Mouse (Mus musculus): ENCODE data around the gene Gm42688. TPM values are rescaled to one million over a fixed set of nuclear protein-coding genes. Genes with fewer than 3 reads are reported as not detected.
A peak's percentile ranks its signal among the peaks of the same experiment; 100 is the strongest.

The Gm42688 gene
- polyA plus RNA-seq, 1 experiment from 2014 or later: 1.6 TPM

- 90% methylated on average over 11 of the region's 13 CpGs for WGBS (ENCODE audit: missing documents)
- H3K27ac ChIP-seq: no peak overlapping the region
- H3K4me3 ChIP-seq (ENCODE audit: inconsistent target): no peak overlapping the region
- no peaks in the 10 kb centered on the region for H3K36me3 ChIP-seq (ENCODE audit: inconsistent target)
- H3K79me2 ChIP-seq (ENCODE audit: inconsistent target): peaks cover 24% of the 10 kb centered on the region; the same call in 1 of the 2 replicates
These were observed 16.2 kb downstream of the Gm42688 start for GRCm38 (mm10) chr6:83117616-83118015.

- Histone ChIP-seq H3K79me2 (ENCODE audit: inconsistent target) (peaks cover 24% of the 10 kb centered on the region; the same call in 1 of the 2 replicates), H3K4me3 (ENCODE audit: inconsistent target) (no peak overlapping the region), H3K27ac (no peak overlapping the region), H3K36me3 (ENCODE audit: inconsistent target) (no peaks in the 10 kb centered on the region)
- WGBS (ENCODE audit: missing documents): 92% methylated on average over 11 of the region's 11 CpGs
These were observed 17.0 kb downstream of the Gm42688 start for GRCm38 (mm10) chr6:83118369-83118768.

DNA sequence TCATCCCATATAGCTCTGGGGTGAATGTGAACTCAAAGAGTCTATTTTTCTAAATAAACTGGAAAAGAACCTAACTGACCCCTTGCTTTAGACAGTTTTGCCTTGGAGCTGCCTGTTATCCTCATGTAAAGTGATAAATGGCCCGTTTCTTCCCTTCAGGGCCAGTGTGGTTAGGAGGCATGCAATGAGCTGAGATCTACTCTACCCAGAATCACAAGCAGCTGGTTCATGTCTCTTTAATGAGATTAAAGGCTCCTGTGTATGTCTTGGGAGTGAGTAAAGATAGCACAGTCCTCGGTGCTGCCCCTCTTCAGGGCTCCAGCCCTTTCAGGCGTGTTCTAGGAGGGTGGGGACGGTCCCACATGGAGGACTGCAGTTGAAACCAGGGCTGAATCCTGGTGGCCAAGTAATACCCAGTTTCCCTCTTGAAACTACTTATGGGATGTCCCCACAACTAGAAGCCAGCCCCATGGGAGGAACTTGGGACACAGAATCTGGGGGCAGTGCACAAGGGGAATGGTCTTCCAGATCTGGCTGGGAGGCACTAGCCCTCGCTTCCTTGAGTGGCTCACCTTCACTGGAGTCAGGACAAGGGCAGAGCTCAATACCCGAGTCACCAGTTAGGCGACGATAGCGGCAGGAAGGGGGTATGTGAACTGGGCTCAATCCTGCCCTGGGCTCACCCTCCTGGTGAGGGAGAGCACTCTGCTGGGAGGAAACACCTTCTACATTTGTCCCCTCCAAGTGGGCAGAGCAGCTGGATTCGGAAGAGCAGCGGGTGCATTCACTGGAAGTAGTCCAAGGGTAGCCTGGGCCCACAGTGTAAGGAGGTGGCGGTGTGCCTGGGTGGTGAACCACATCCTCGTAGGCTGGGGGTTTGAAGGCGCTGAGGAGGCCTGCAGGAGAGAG, 17.7 kb downstream of the Gm42688 start:
- H3K79me2 ChIP-seq (ENCODE audit: inconsistent target): peaks cover 18% of the 10 kb centered on the region; the same call in 1 of the 2 replicates
- 43% methylated on average over 14 of the region's 14 CpGs for WGBS (ENCODE audit: missing documents)
- H3K27ac ChIP-seq: no peak overlapping the region
- no peaks in the 10 kb centered on the region for H3K36me3 ChIP-seq (ENCODE audit: inconsistent target)
- no peak overlapping the region for H3K4me3 ChIP-seq (ENCODE audit: inconsistent target)

- Histone ChIP-seq H3K79me2 (ENCODE audit: inconsistent target) (peaks cover 19% of the 10 kb centered on the region; the same call in 1 of the 2 replicates), H3K4me3 (ENCODE audit: inconsistent target) (no peak overlapping the region), H3K27ac (no peak overlapping the region), H3K36me3 (ENCODE audit: inconsistent target) (no peaks in the 10 kb centered on the region)
- 31% methylated on average over 7 of the region's 7 CpGs for WGBS (ENCODE audit: missing documents)
These were observed 18.3 kb downstream of the Gm42688 start for GRCm38 (mm10) chr6:83119734-83120051.

- Histone ChIP-seq H3K36me3 (ENCODE audit: inconsistent target) (no peaks in the 10 kb centered on the region), H3K4me3 (ENCODE audit: inconsistent target) (peak within 1 kb of the TSS; percentile 54), H3K79me2 (ENCODE audit: inconsistent target) (peaks cover 10% of the 10 kb centered on the region; the same call in 1 of the 2 replicates), H3K27ac (peak within 1 kb of the TSS; percentile 27)
- WGBS (ENCODE audit: missing documents): under 1% methylated on average over 38 of the region's 38 CpGs
These were observed 19.8 kb downstream of the Gm42688 start, which contains the start of gene Wbp1 for GRCm38 (mm10) chr6:83120930-83121862. Gene Wbp1, minus strand, starts transcription at chr6:83121559.

DNA sequence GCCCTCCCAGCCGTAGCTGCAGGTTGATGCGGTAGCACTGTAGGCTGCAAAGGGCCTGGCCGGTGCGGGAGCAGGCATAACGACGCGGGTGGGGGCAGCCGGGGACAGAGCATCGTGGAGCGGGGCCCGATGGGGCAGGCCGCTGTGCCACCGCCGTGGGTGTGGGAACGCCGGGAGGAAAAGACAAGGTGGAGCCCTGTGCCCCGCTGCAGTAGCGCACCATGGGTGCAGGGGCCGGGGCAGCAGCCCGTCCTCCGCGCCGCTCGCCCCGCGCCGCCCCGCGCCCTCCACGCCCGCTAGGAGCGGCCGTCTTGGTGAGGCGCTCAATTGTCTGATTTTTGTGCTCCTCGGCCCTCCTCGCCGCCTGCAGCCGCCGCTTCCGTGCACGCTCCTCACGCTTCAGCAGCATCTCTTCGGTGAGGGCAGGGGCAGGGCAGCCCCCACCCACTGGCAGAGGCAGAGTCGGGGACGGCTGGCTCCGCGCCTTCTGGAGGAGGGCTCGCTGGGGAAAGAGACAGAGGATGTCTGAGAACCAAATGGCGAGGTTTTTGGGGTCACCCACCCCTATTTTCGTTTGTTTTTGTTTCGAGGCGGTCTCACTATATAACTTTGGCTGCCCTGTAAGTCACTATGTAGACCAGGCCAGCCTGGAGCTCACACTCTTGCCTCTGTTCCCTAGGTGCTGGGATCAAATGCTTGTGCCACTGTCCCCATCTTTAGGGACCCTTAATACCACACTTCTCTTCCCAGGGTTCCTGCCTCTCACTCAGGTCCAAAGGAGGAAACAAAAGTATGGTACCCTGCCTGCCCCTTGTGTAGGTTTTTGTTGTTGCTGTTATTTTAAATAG, 20.7 kb downstream of the Gm42688 start:
- peak overlapping the region; percentile 31 for H3K4me3 ChIP-seq (ENCODE audit: inconsistent target)
- H3K79me2 ChIP-seq (ENCODE audit: inconsistent target): peaks cover 8% of the 10 kb centered on the region; the same call in 1 of the 2 replicates
- no peaks in the 10 kb centered on the region for H3K36me3 ChIP-seq (ENCODE audit: inconsistent target)
- no peak overlapping the region for H3K27ac ChIP-seq
- WGBS (ENCODE audit: missing documents): 7% methylated on average over 50 of the region's 52 CpGs

GRCm38 (mm10) chr6:83122961-83123360, 21.5 kb downstream of the Gm42688 start:
- no peak overlapping the region for H3K4me3 ChIP-seq (ENCODE audit: inconsistent target)
- H3K36me3 ChIP-seq (ENCODE audit: inconsistent target): no peaks in the 10 kb centered on the region
- peaks cover 8% of the 10 kb centered on the region; the same call in 1 of the 2 replicates for H3K79me2 ChIP-seq (ENCODE audit: inconsistent target)
- 99% methylated on average over 5 of the region's 5 CpGs for WGBS (ENCODE audit: missing documents)
- no peak overlapping the region for H3K27ac ChIP-seq

- Histone ChIP-seq H3K4me3 (ENCODE audit: inconsistent target) (peak overlapping the region; percentile 97), H3K36me3 (ENCODE audit: inconsistent target) (no peaks in the 10 kb centered on the region), H3K27ac (peak overlapping the region; percentile 51), H3K79me2 (ENCODE audit: inconsistent target) (peaks cover 8% of the 10 kb centered on the region; the same call in 1 of the 2 replicates)
- WGBS (ENCODE audit: missing documents): under 1% methylated on average over 30 of the region's 30 CpGs
These were observed 23.5 kb downstream of the Gm42688 start for GRCm38 (mm10) chr6:83124851-83125312.

GRCm38 (mm10) chr6:83125331-83125730, 23.9 kb downstream of the Gm42688 start, which contains the start of gene Ino80b:
Gene Ino80b, minus strand, starts transcription at chr6:83125431.
- H3K27ac ChIP-seq: peak within 1 kb of the TSS; percentile 51

DNA sequence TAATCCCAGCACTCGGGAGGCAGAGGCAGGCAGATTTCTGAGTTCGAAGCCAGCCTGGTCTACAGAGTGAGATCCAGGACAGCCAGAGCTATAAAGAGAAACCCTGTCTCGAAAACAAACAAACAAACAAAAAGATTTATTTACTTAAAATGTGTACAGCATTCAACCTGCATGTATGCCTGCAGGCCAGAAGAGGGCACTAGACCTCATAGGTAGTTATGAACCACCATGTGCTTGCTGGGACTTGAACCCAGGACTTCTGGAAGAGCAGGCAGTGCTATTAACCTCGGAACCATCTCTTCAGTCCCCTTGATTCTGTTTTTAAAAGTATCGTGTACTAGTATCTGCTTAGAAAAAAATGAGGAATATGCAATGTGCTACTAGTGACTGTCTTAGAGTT, 26.0 kb downstream of the Gm42688 start:
- 97% methylated on average over 5 of the region's 5 CpGs for WGBS (ENCODE audit: missing documents)
- Histone ChIP-seq H3K79me2 (ENCODE audit: inconsistent target) (peaks cover 8% of the 10 kb centered on the region; the same call in 1 of the 2 replicates), H3K27ac (no peak overlapping the region), H3K4me3 (ENCODE audit: inconsistent target) (no peak overlapping the region), H3K36me3 (ENCODE audit: inconsistent target) (no peaks in the 10 kb centered on the region)

More at GRCm38 (mm10) chr6:83125331-83125730, 23.9 kb downstream of the Gm42688 start, which contains the start of gene Ino80b:
- 43% methylated on average over 5 of the region's 5 CpGs for WGBS (ENCODE audit: missing documents)
- Histone ChIP-seq H3K79me2 (ENCODE audit: inconsistent target) (peaks cover 8% of the 10 kb centered on the region; the same call in 1 of the 2 replicates), H3K36me3 (ENCODE audit: inconsistent target) (no peaks in the 10 kb centered on the region), H3K4me3 (ENCODE audit: inconsistent target) (peak within 1 kb of the TSS; percentile 97)

GRCm38 (mm10) chr6:83131469-83132034, 30.1 kb downstream of the Gm42688 start:
- Histone ChIP-seq H3K27ac (peak overlapping the region; percentile 16), H3K79me2 (ENCODE audit: inconsistent target) (no peaks in the 10 kb centered on the region), H3K4me3 (ENCODE audit: inconsistent target) (no peak overlapping the region), H3K36me3 (ENCODE audit: inconsistent target) (no peaks in the 10 kb centered on the region)
- 12% methylated on average over 6 of the region's 6 CpGs for WGBS (ENCODE audit: missing documents)

DNA sequence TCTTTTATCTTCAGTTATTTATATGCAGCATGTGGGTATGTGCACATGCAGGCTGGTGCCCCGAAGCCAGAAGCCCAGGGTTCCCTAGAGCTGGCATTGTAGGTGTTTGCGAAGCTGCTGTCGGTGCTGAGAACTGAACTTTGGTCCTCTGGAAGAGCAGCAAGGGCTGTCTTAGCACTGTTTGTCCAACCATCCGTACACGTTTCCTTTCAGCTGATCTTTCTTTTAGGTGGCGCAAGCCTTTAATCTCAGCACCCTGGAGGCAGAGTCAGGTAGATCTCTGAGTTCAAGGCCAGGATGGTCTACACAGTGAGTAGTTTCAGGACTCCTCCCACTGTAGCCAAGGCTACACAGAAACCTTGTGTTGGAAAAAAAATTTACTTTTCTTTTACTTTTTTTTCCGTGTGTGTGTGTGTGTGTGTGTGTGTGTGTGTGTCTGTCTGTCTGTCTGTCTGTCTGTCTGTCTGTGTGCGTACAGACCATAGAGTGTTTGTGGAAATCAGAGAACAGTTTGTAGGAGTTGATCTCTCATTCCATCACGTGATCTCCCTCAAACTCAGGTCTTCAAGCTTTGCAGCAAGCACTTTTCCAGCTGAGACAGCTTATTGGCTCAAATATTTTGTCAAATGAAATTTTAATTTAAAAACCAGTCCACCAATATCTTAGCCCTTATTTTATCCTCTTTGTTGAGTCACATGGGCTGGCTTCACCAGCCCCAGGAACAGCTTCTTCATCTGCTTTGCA, 30.9 kb downstream of the Gm42688 start:
- WGBS (ENCODE audit: missing documents): 78% methylated on average over 9 of the region's 9 CpGs
- H3K4me3 ChIP-seq (ENCODE audit: inconsistent target): no peak overlapping the region
- peak overlapping the region; percentile 16 for H3K27ac ChIP-seq
- H3K36me3 ChIP-seq (ENCODE audit: inconsistent target): no peaks in the 10 kb centered on the region
- no peaks in the 10 kb centered on the region for H3K79me2 ChIP-seq (ENCODE audit: inconsistent target)

DNA sequence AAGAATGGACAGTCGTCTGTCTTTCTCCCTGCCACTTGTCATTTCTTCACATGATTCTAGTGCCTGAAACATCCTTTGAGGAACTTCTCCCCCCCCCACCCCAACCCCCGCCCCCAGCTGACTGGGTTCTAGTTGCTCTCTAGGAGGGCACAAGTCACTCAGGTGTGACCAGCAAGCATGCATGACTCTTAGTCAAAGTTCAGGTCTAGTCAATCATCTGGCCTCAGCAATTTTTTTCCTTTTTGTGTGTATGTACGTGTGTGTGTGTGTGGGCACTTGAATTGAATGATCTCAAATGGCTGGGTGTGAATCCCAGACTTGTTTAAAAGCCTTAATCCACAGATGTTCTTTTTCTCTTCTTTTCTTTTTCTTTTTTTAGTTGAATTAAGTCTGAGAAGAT, 32.8 kb downstream of the Gm42688 start:
- H3K79me2 ChIP-seq (ENCODE audit: inconsistent target): no peaks in the 10 kb centered on the region
- H3K4me3 ChIP-seq (ENCODE audit: inconsistent target): no peak overlapping the region
- WGBS (ENCODE audit: missing documents): 67% methylated on average over 3 of the region's 3 CpGs
- H3K27ac ChIP-seq: no peak overlapping the region
- no peaks in the 10 kb centered on the region for H3K36me3 ChIP-seq (ENCODE audit: inconsistent target)
